12 mouse cellular contexts compared by ENCODE assay signal in genomic region chr17:26605636-26606035, GRCm38 (mm10). TPM values are rescaled to one million over a fixed set of nuclear protein-coding genes. Genes with fewer than 3 reads are reported as not detected.
DNase-seq lines count a peak whose midpoint lies in the region; ATAC-seq and TF ChIP-seq lines count a peak whose summit lies in the region.
"Had no signal": no experiment of that assay in that cellular context is flagged by ENCODE, and none has a peak within 500 bp of the region (broad histone marks: within the 10 kb centered on the region; RNA-seq: fewer than 3 reads in every experiment).

No protein-coding gene starts in this region.

- no peak overlapping the region for H3ac ChIP-seq in myocyte (ENCODE audit: control insufficient read depth, insufficient read length)

- ATAC-seq in liver, postnatal 0 days, result no peak
- ATAC-seq in liver, embryonic 11.5 days (replicated peaks; ENCODE audit: low FRiP score), result no peak
- ATAC-seq in midbrain, embryonic 15.5 days (replicated peaks), result no peak

- no peak overlapping the region for H3K9ac ChIP-seq in liver, postnatal 0 days (replicated peaks)
- no peak overlapping the region for H3K9ac ChIP-seq in liver, embryonic 11.5 days (ENCODE audit: low read depth, low read length)
- H3K9ac ChIP-seq in ES-Bruce4 (ENCODE audit: low read depth, poor library complexity, severe bottlenecking), result no peak overlapping the region
- no peak overlapping the region for H3K9ac ChIP-seq in midbrain, embryonic 15.5 days
- H3K9ac ChIP-seq: hindbrain, embryonic 13.5 days; neural tube, embryonic 13.5 days had no signal

- TF ChIP-seq CTCF in liver, postnatal 0 days (IDR thresholded peaks at IDR 0.05; ENCODE audit: low read depth), result no peak
- TF ChIP-seq CTCF in ES-Bruce4 (IDR thresholded peaks at IDR 0.05; ENCODE audit: low read depth, low read length), result no peak

- TF ChIP-seq POLR2A in ES-Bruce4 (IDR thresholded peaks at IDR 0.05; ENCODE audit: insufficient read depth, low read length), result no peak
- no peak for TF ChIP-seq POLR2A in myocyte (IDR thresholded peaks at IDR 0.05; ENCODE audit: insufficient read length, low read depth)

- H3K4me3 ChIP-seq in liver, postnatal 0 days (ENCODE audit: low read depth, low read length), result no peak overlapping the region
- H3K4me3 ChIP-seq in liver, embryonic 11.5 days (ENCODE audit: low read depth, low read length), result no peak overlapping the region
- H3K4me3 ChIP-seq in ES-Bruce4 (ENCODE audit: low read depth, low read length) (no peak overlapping the region), myocyte (no peak overlapping the region)
- H3K4me3 ChIP-seq in brown adipose tissue, adult 24 weeks (ENCODE audit: insufficient read depth, low read depth, low read length), result no peak overlapping the region
- H3K4me3 ChIP-seq in midbrain, embryonic 15.5 days, result no peak overlapping the region
- H3K4me3 ChIP-seq: hindbrain, embryonic 13.5 days; limb, embryonic 10.5 days; neural tube, embryonic 13.5 days had no signal

- no peak for TF ChIP-seq EP300 in liver, postnatal 0 days (IDR thresholded peaks at IDR 0.05; ENCODE audit: low read depth)
- TF ChIP-seq EP300 in ES-Bruce4 (IDR thresholded peaks at IDR 0.05; ENCODE audit: insufficient read depth, low read depth, low read length), result 0 out of 2 replicates have a peak, but pooled peaks have one; percentile 47

- 48% methylated on average over 4 of the region's 4 CpGs for WGBS in liver, postnatal 0 days (ENCODE audit: insufficient replicate concordance)
- 64% methylated on average over 4 of the region's 4 CpGs for WGBS in liver, embryonic 11.5 days
- 85% methylated on average over 4 of the region's 4 CpGs for WGBS in midbrain, embryonic 15.5 days

- DNase-seq in liver, postnatal 0 days, result peak; percentile 25
- DNase-seq in liver, embryonic 11.5 days (ENCODE audit: low spot score), result no peak
- DNase-seq in embryo, embryonic 9.5 days (ENCODE audit: extremely low spot score), result no peak
- DNase-seq: cerebellum, postnatal 25 days; right cerebral cortex, postnatal 4 days had no signal

- peaks cover 8% of the 10 kb centered on the region; the same call in 1 of the 2 replicates for H3K36me3 ChIP-seq in liver, postnatal 0 days (replicated peaks; ENCODE audit: insufficient read depth, low read length)
- H3K36me3 ChIP-seq in liver, embryonic 11.5 days (ENCODE audit: control insufficient read depth, insufficient read depth, low read length), result peaks cover 11% of the 10 kb centered on the region
- peaks cover 5% of the 10 kb centered on the region; the same call in 1 of the 2 replicates for H3K36me3 ChIP-seq in ES-Bruce4 (ENCODE audit: control insufficient read depth, insufficient read depth, low read length, poor library complexity, severe bottlenecking)
- H3K36me3 ChIP-seq in myocyte (ENCODE audit: control insufficient read depth, insufficient read depth), result no peaks in the 10 kb centered on the region
- H3K36me3 ChIP-seq in midbrain, embryonic 15.5 days (replicated peaks), result 0 out of 2 replicates have a peak, but pooled peaks cover 6% of the 10 kb centered on the region

- peaks cover 29% of the 10 kb centered on the region for H3K79me2 ChIP-seq in myocyte (ENCODE audit: control insufficient read depth, insufficient read depth)

- no peaks in the 10 kb centered on the region for H3K27me3 ChIP-seq in liver, postnatal 0 days (ENCODE audit: insufficient read depth, low read length)
- no peaks in the 10 kb centered on the region for H3K27me3 ChIP-seq in liver, embryonic 11.5 days (replicated peaks; ENCODE audit: control insufficient read depth, insufficient read depth, low read length)
- H3K27me3 ChIP-seq in ES-Bruce4 (ENCODE audit: control insufficient read depth, insufficient read depth, low read length, poor library complexity, severe bottlenecking), result no peaks in the 10 kb centered on the region
- no peaks in the 10 kb centered on the region for H3K27me3 ChIP-seq in myocyte (ENCODE audit: control insufficient read depth, insufficient read depth, insufficient read length)
- H3K27me3 ChIP-seq in midbrain, embryonic 15.5 days (replicated peaks), result no peaks in the 10 kb centered on the region
- H3K27me3 ChIP-seq: hindbrain, embryonic 13.5 days; neural tube, embryonic 13.5 days had no signal

- H3K27ac ChIP-seq in liver, postnatal 0 days (ENCODE audit: low read depth), result 0 out of 2 replicates have a peak overlapping the region, but pooled peaks have one; percentile 18
- H3K27ac ChIP-seq in liver, embryonic 11.5 days (ENCODE audit: low read depth, low read length), result no peak overlapping the region
- H3K27ac ChIP-seq in ES-Bruce4 (ENCODE audit: insufficient read depth, low read length), result peak overlapping the region; percentile 10
- H3K27ac ChIP-seq in brown adipose tissue, adult 24 weeks (replicated peaks; ENCODE audit: low read depth, low read length), result peak overlapping the region; percentile 98
- H3K27ac ChIP-seq in midbrain, embryonic 15.5 days, result no peak overlapping the region
- H3K27ac ChIP-seq: hindbrain, embryonic 13.5 days; limb, embryonic 10.5 days; neural tube, embryonic 13.5 days had no signal

- no peaks in the 10 kb centered on the region for H3K9me3 ChIP-seq in liver, postnatal 0 days (ENCODE audit: low read length)
- H3K9me3 ChIP-seq in liver, embryonic 11.5 days (ENCODE audit: control insufficient read depth, low read length), result no peaks in the 10 kb centered on the region
- H3K9me3 ChIP-seq in ES-Bruce4 (replicated peaks; ENCODE audit: control insufficient read depth, insufficient read depth, low read length, poor library complexity, severe bottlenecking), result no peaks in the 10 kb centered on the region
- no peaks in the 10 kb centered on the region for H3K9me3 ChIP-seq in midbrain, embryonic 15.5 days
- H3K9me3 ChIP-seq: hindbrain, embryonic 13.5 days; limb, embryonic 10.5 days; neural tube, embryonic 13.5 days had no signal

- peaks cover 28% of the 10 kb centered on the region for H3K4me1 ChIP-seq in liver, postnatal 0 days (ENCODE audit: insufficient read depth)
- peaks cover 15% of the 10 kb centered on the region for H3K4me1 ChIP-seq in liver, embryonic 11.5 days (replicated peaks; ENCODE audit: control insufficient read depth, insufficient read depth, low read length)
- H3K4me1 ChIP-seq in ES-Bruce4 (ENCODE audit: control insufficient read depth, insufficient read depth, low read length), result peaks cover 19% of the 10 kb centered on the region
- peaks cover 69% of the 10 kb centered on the region for H3K4me1 ChIP-seq in brown adipose tissue, adult 24 weeks (ENCODE audit: control insufficient read depth, insufficient read depth, insufficient read length, low read length)
- H3K4me1 ChIP-seq in midbrain, embryonic 15.5 days, result peaks cover 22% of the 10 kb centered on the region

- H3K4me2 ChIP-seq in liver, postnatal 0 days (ENCODE audit: low read depth, low read length), result no peak overlapping the region
- H3K4me2 ChIP-seq in liver, embryonic 11.5 days, result no peak overlapping the region
- H3K4me2 ChIP-seq in myocyte (ENCODE audit: low read depth), result peak overlapping the region; percentile 59
- no peak overlapping the region for H3K4me2 ChIP-seq in midbrain, embryonic 15.5 days
- H3K4me2 ChIP-seq: hindbrain, embryonic 13.5 days; neural tube, embryonic 13.5 days had no signal

TF ChIP-seq in myocyte, 11 proteins besides CTCF, POLR2A, EP300 and RAD21:
- no peak for TF ChIP-seq POLR2AphosphoS2 (IDR thresholded peaks at IDR 0.05; ENCODE audit: insufficient read length, low read depth)
- TF ChIP-seq TCF12 (IDR thresholded peaks at IDR 0.05; ENCODE audit: insufficient read depth, poor library complexity, severe bottlenecking), result peak; percentile 44
- TF ChIP-seq MYOD1 (IDR thresholded peaks at IDR 0.05; ENCODE audit: control insufficient read depth in 1 of 3, insufficient read length in 2 of 3, low read depth in 2 of 3), result peak in 2 of 3 experiments; percentile 34 to 62
- peak in 2 of 3 experiments; percentile 1 to 25 for TF ChIP-seq MYOG (IDR thresholded peaks at IDR 0.05; ENCODE audit: control insufficient read depth in 1 of 3, insufficient read depth in 1 of 3, insufficient read length in 2 of 3, low read depth in 2 of 3)
- TF ChIP-seq USF1 (IDR thresholded peaks at IDR 0.05; ENCODE audit: low read depth), result peak; percentile 71

RNA-seq across cellular contexts. Expression of gene Dusp1, which starts 43.7 kb away (rescaled TPM):
- 13.4 and 14.2 TPM in 2 replicates for polyA plus RNA-seq in liver, postnatal 0 days (2015; fragmentation: Nextera tagmentation; extraction: Ambion mirVana)
- polyA plus RNA-seq in liver, embryonic 11.5 days (2014; fragmentation: Nextera tagmentation; extraction: Ambion mirVana), result 18.6 and 22.7 TPM in 2 replicates
- 58.4 and 64.9 TPM in 2 replicates for polyA plus RNA-seq in ES-Bruce4 (2011; ENCODE audit: insufficient read depth, insufficient read length, low read depth, missing spikeins)
- polyA plus RNA-seq in brown adipose tissue, adult 24 weeks (2012; ENCODE audit: insufficient read depth, insufficient read length, missing spikeins), result 44.4 and 326 TPM in 2 replicates
- polyA plus RNA-seq in myocyte (2012; fragmentation: generic; extraction: Trizol), result 11.6 TPM
- polyA plus RNA-seq in midbrain, embryonic 15.5 days (2015; fragmentation: Nextera tagmentation; extraction: Ambion mirVana), result 42.5 and 42.8 TPM in 2 replicates

RNA-seq across cellular contexts. Expression of gene Ergic1, which starts 44.3 kb away (rescaled TPM):
- polyA plus RNA-seq in liver, postnatal 0 days (2015; fragmentation: Nextera tagmentation; extraction: Ambion mirVana), result 34.4 and 35.0 TPM in 2 replicates
- 89.5 and 96.1 TPM in 2 replicates for polyA plus RNA-seq in liver, embryonic 11.5 days (2014; fragmentation: Nextera tagmentation; extraction: Ambion mirVana)
- polyA plus RNA-seq in ES-Bruce4 (2011; ENCODE audit: insufficient read depth, insufficient read length, low read depth, missing spikeins) (166 and 167 TPM in 2 replicates), myocyte (2012; fragmentation: generic; extraction: Trizol) (102 TPM)
- 124 and 179 TPM in 2 replicates for polyA plus RNA-seq in brown adipose tissue, adult 24 weeks (2012; ENCODE audit: insufficient read depth, insufficient read length, missing spikeins)
- 100 and 109 TPM in 2 replicates for polyA plus RNA-seq in midbrain, embryonic 15.5 days (2015; fragmentation: Nextera tagmentation; extraction: Ambion mirVana)

RNA-seq across cellular contexts. Expression of gene Atp6v0e, which starts 57.4 kb away (rescaled TPM):
- polyA plus RNA-seq in liver, postnatal 0 days (2015; fragmentation: Nextera tagmentation; extraction: Ambion mirVana), result 122 and 126 TPM in 2 replicates
- polyA plus RNA-seq in liver, embryonic 11.5 days (2014; fragmentation: Nextera tagmentation; extraction: Ambion mirVana), result 244 and 245 TPM in 2 replicates
- 100 and 118 TPM in 2 replicates for polyA plus RNA-seq in ES-Bruce4 (2011; ENCODE audit: insufficient read depth, insufficient read length, low read depth, missing spikeins)
- 314 and 348 TPM in 2 replicates for polyA plus RNA-seq in brown adipose tissue, adult 24 weeks (2012; ENCODE audit: insufficient read depth, insufficient read length, missing spikeins)
- 211 TPM for polyA plus RNA-seq in myocyte (2012; fragmentation: generic; extraction: Trizol)
- polyA plus RNA-seq in midbrain, embryonic 15.5 days (2015; fragmentation: Nextera tagmentation; extraction: Ambion mirVana), result 82.7 and 89.4 TPM in 2 replicates

Comparison
In these comparisons a context has a peak if more than half of its experiments do, and no peak if none do; other contexts are left out.
1. H3K27ac ChIP-seq: peak in liver, postnatal 0 days (single experiment), ES-Bruce4 (single experiment) and brown adipose tissue, adult 24 weeks (single experiment); none in liver, embryonic 11.5 days (single experiment) and midbrain, embryonic 15.5 days (single experiment).